Mouse (Mus musculus) testis, postnatal 10 days (tissue): ENCODE measurements around the gene Tgfbr3.
A peak's percentile ranks its signal among the peaks of the same experiment; 100 is the strongest.
"Not testable (repeated sequence)": the region's sequence is repeated elsewhere in the genome, so short reads cannot be mapped to it uniquely, and the experiment has no call there.

Experiments
- DNase-seq: peaks from one replicate; pipeline ENCODE4 v3.0.0; 2021; ENCODE audit warnings: low spot score

The Tgfbr3 gene

GRCm38 (mm10) chr5:107240276-107240675 lies 49.2 kb downstream of the Tgfbr3 start:
- DNase-seq = no peak

GRCm38 (mm10) chr5:107237971-107238426 lies 51.4 kb downstream of the Tgfbr3 start:
- DNase-seq = no peak

- no peak for DNase-seq
These were observed 52.5 kb downstream of the Tgfbr3 start for GRCm38 (mm10) chr5:107236975-107237374.

- no peak for DNase-seq
These were observed 53.4 kb downstream of the Tgfbr3 start for GRCm38 (mm10) chr5:107236039-107236438.

GRCm38 (mm10) chr5:107233366-107234354 lies 55.8 kb downstream of the Tgfbr3 start:
- DNase-seq = no peak

- DNase-seq = no peak
These were observed 59.2 kb downstream of the Tgfbr3 start for GRCm38 (mm10) chr5:107230189-107230588.

- no peak for DNase-seq
These were observed 60.4 kb downstream of the Tgfbr3 start for GRCm38 (mm10) chr5:107229037-107229436.

GRCm38 (mm10) chr5:107227580-107227979 lies 61.8 kb downstream of the Tgfbr3 start:
- DNase-seq = no peak

- DNase-seq = no peak
These were observed 64.5 kb downstream of the Tgfbr3 start for GRCm38 (mm10) chr5:107224820-107225417.

- no peak for DNase-seq
These were observed 65.3 kb downstream of the Tgfbr3 start for GRCm38 (mm10) chr5:107224151-107224550.

GRCm38 (mm10) chr5:107223483-107223882 lies 65.9 kb downstream of the Tgfbr3 start:
- DNase-seq = not testable (repeated sequence)

- no peak for DNase-seq
These were observed 66.4 kb downstream of the Tgfbr3 start for GRCm38 (mm10) chr5:107223029-107223428.

GRCm38 (mm10) chr5:107222670-107223005 lies 66.8 kb downstream of the Tgfbr3 start:
- DNase-seq = no peak

GRCm38 (mm10) chr5:107221892-107222669 lies 67.3 kb downstream of the Tgfbr3 start:
- DNase-seq = peak; percentile 63

- no peak for DNase-seq
These were observed 68.5 kb downstream of the Tgfbr3 start for GRCm38 (mm10) chr5:107220936-107221335.

- DNase-seq = no peak
These were observed 69.5 kb downstream of the Tgfbr3 start for GRCm38 (mm10) chr5:107219883-107220282.

- no peak for DNase-seq
These were observed 70.1 kb downstream of the Tgfbr3 start for GRCm38 (mm10) chr5:107219318-107219717.

- no peak for DNase-seq
These were observed 70.8 kb downstream of the Tgfbr3 start for GRCm38 (mm10) chr5:107218594-107218993.

- no peak for DNase-seq
These were observed 72.3 kb downstream of the Tgfbr3 start for GRCm38 (mm10) chr5:107217139-107217538.

- DNase-seq = no peak
These were observed 75.9 kb downstream of the Tgfbr3 start for GRCm38 (mm10) chr5:107213373-107214132.

GRCm38 (mm10) chr5:107211830-107212370 lies 77.5 kb downstream of the Tgfbr3 start:
- no peak for DNase-seq
